Mouse (Mus musculus): Measurements from ENCODE around the gene Itpkc. TPM values are rescaled to one million over a fixed set of nuclear protein-coding genes. Genes with fewer than 3 reads are reported as not detected.
A peak's percentile ranks its signal among the peaks of the same experiment; 100 is the strongest.

Itpkc gene
- polyA plus RNA-seq, 1 experiment from 2014 or later: 7.4 TPM

DNA sequence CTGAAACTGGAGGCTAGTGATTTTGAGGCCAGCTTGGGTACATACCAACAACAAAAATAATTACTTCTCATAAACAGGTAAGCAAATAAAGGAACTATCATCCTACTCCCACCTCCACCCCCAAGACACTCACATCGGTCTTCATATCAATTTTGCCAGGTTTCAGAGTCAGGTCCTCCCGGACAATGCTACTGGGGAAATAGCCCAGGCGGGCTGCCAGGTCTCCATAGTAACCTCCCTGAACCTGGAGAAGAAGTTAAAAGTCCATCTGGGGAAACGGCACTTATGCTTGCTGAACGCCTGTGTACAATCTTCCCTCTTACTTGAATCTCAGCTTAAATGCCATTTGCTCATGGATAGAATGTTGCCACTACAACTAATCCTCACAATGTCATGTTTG lies 48.4 kb downstream of the Itpkc start:
- Histone ChIP-seq H3K27ac (replicated peaks; ENCODE audit: low read depth, low read length) (peak overlapping the region; percentile 82), H3K36me3 (ENCODE audit: control insufficient read depth, insufficient read depth, low read length) (peaks cover 18% of the 10 kb centered on the region), H3K27me3 (ENCODE audit: control insufficient read depth, insufficient read depth, low read length) (no peaks in the 10 kb centered on the region), H3K4me2 (ENCODE audit: low read length) (0 out of 2 replicates have a peak overlapping the region, but pooled peaks have one; percentile 4), H3K4me3 (replicated peaks; ENCODE audit: low read depth, low read length) (no peak overlapping the region), H3K9ac (replicated peaks; ENCODE audit: low read length) (no peak overlapping the region), H3K9me3 (ENCODE audit: control insufficient read depth, low read length) (no peaks in the 10 kb centered on the region), H3K4me1 (ENCODE audit: control insufficient read depth, insufficient read depth, low read length) (peaks cover 14% of the 10 kb centered on the region)
- peak; percentile 56 for DNase-seq
- 38% methylated on average over 5 of the region's 5 CpGs for WGBS
- ATAC-seq (ENCODE audit: low FRiP score, low TSS enrichment): no peak

DNA sequence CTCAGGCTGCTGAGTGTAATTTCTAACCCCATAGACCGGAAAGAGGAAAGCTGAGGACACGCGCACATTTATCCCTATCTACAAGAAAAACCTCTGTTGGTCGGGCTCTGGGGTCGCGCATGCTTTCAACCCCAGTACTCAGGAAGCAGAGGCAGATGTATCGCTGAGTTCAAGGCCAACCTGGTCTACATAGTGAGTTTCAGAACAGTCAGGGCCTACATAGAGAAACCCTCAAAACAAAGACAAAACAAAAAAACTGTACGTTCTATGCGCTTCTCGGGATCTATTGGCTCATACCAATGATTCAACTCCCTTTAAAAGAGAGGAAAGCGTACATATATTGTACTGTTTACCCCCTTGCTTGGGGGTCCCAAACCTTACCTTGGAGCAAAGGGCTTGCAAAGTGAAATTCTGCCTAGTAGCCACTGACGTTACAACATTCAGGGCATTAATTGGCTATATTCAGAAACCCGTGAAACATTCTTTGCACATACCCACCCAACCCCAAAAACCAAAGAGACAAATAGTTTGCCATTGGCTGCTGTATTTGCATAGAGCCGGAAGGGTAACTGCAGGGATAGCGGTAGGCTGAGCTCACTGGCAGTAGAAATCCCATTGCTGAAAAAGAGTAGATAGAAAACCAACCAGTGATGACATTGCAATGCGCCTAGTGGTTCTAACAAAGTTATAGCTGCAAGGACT lies 49.1 kb downstream of the Itpkc start:
- DNase-seq (no peak), ATAC-seq (ENCODE audit: low FRiP score, low TSS enrichment) (peak; percentile 6; the same call in 1 of the 2 replicates)
- WGBS: 46% methylated on average over 16 of the region's 16 CpGs

DNA sequence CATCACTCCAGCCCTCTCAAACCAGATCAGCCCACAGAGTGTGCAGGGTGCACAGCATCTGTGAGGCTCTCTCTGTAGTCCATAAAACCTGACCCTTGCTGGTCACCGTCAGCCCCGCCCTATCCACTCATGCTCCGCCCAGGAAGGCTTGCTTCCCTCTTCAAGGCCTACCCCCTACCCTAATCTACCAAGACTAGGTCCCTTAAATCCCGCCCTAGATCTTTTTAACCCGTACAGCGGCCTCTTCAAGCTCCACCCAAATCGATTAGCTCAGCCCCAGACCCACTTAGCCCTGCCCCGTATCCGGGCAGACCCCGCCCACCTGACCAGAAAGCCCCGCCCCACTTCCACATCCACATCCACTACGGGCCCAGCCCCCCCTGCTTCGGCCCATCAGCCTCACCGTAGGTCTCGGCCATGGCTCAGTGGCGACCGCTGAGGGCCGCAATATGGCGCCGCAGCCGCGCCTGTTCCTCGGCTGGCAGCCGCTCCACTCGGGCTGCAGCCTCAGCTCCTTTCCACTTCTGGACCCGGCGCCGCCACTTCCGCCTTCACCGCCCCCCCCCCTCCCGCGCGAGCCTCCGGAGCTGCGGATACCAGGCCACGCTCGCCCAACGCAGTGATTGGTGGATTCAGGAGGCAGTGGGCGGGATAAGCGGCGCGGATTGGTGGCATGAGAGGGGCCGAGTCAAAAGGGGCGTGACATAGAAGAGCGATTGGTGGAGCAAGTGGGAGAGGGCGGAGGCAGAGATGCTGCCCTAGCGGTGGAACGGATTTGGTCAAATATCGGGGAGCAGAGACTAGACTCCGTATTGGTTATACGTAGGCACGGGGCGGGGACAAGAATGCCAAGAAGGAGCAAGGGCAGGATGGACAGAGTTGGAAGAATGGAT lies 49.9 kb downstream of the Itpkc start, which contains the start of gene Rab4b:
Gene Rab4b (minus strand): TSS at position 573 of the 893 bp plus-strand sequence.
- H3K27me3 ChIP-seq (ENCODE audit: control insufficient read depth, insufficient read depth, low read length): no peaks in the 10 kb centered on the region
- under 1% methylated on average over 53 of the region's 53 CpGs for WGBS
- ATAC-seq (ENCODE audit: low FRiP score, low TSS enrichment): peak; percentile 99

More for the DNA sequence above, 49.1 kb downstream of the Itpkc start:
- Histone ChIP-seq H3K4me3 (replicated peaks; ENCODE audit: low read depth, low read length) (peak overlapping the region; percentile 58), H3K9me3 (ENCODE audit: control insufficient read depth, low read length) (no peaks in the 10 kb centered on the region), H3K36me3 (ENCODE audit: control insufficient read depth, insufficient read depth, low read length) (peaks cover 16% of the 10 kb centered on the region), H3K4me1 (ENCODE audit: control insufficient read depth, insufficient read depth, low read length) (peaks cover 14% of the 10 kb centered on the region), H3K27ac (replicated peaks; ENCODE audit: low read depth, low read length) (peak overlapping the region; percentile 82), H3K4me2 (ENCODE audit: low read length) (peak overlapping the region; percentile 51), H3K9ac (replicated peaks; ENCODE audit: low read length) (0 out of 2 replicates have a peak overlapping the region, but pooled peaks have one; percentile 32), H3K27me3 (ENCODE audit: control insufficient read depth, insufficient read depth, low read length) (no peaks in the 10 kb centered on the region)

DNA sequence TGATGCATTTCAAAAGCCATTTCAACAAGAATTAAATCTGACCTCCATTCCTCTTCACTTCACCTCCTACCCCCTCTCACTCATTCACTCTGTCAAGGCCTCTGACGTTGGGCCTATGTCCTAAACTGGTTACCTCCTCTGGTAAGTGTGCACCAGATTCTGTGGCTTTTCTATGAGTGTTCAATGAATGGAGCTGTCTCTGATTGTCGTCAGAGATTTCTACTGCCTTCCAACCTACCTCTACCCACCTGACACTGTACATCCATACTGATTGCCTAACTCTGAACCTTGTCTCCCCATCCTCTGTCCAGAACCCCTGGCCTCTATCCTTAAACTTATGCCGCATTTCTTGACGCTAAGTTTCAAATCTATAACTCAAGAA lies 50.5 kb downstream of the Itpkc start:
- H3K4me3 ChIP-seq (replicated peaks; ENCODE audit: low read depth, low read length): peak overlapping the region; percentile 58
- ATAC-seq (ENCODE audit: low FRiP score, low TSS enrichment) (0 out of 2 replicates have a peak, but pooled peaks have one; percentile 0), DNase-seq (no peak)
- H3K27ac ChIP-seq (replicated peaks; ENCODE audit: low read depth, low read length): peak overlapping the region; percentile 85
- H3K36me3 ChIP-seq (ENCODE audit: control insufficient read depth, insufficient read depth, low read length): peaks cover 25% of the 10 kb centered on the region
- H3K9me3 ChIP-seq (ENCODE audit: control insufficient read depth, low read length): no peaks in the 10 kb centered on the region
- peak overlapping the region; percentile 57 for H3K4me2 ChIP-seq (ENCODE audit: low read length)
- H3K27me3 ChIP-seq (ENCODE audit: control insufficient read depth, insufficient read depth, low read length): no peaks in the 10 kb centered on the region
- peak overlapping the region; percentile 47 for H3K9ac ChIP-seq (replicated peaks; ENCODE audit: low read length)
- 21% methylated on average over 4 of the region's 4 CpGs for WGBS
- peaks cover 14% of the 10 kb centered on the region for H3K4me1 ChIP-seq (ENCODE audit: control insufficient read depth, insufficient read depth, low read length)

More for the DNA sequence above, 49.9 kb downstream of the Itpkc start, which contains the start of gene Rab4b:
- Histone ChIP-seq H3K9ac (replicated peaks; ENCODE audit: low read length) (peak within 1 kb of the TSS; percentile 47), H3K27ac (replicated peaks; ENCODE audit: low read depth, low read length) (peak within 1 kb of the TSS; percentile 85), H3K36me3 (ENCODE audit: control insufficient read depth, insufficient read depth, low read length) (peaks cover 19% of the 10 kb centered on the region), H3K4me3 (replicated peaks; ENCODE audit: low read depth, low read length) (peak within 1 kb of the TSS; percentile 58), H3K4me2 (ENCODE audit: low read length) (peak within 1 kb of the TSS; percentile 57), H3K4me1 (ENCODE audit: control insufficient read depth, insufficient read depth, low read length) (peaks cover 14% of the 10 kb centered on the region), H3K9me3 (ENCODE audit: control insufficient read depth, low read length) (no peaks in the 10 kb centered on the region)
- peak; percentile 99 for DNase-seq

DNA sequence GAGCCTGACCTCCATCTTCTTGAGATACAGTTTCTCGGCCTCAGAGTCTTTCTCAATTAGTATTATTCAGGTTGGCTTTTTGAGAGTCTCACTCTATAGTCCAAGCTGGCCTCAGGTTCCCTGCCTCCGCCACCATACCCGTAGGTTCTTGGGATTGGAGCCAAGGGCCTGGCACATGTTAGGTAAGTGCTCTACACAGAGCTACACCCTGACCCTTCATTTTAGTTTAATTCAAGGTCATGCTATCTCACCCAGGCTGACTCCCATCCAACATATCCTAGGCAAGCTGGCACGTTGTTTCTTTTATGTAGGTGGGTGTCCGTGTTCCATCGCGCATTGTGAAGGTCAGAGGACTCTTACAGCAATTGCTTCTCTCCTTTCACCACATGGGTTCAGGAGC lies 53.6 kb downstream of the Itpkc start:
- Histone ChIP-seq H3K36me3 (ENCODE audit: control insufficient read depth, insufficient read depth, low read length) (peaks cover 45% of the 10 kb centered on the region), H3K27me3 (ENCODE audit: control insufficient read depth, insufficient read depth, low read length) (no peaks in the 10 kb centered on the region), H3K4me3 (replicated peaks; ENCODE audit: low read depth, low read length) (no peak overlapping the region), H3K9ac (replicated peaks; ENCODE audit: low read length) (no peak overlapping the region), H3K4me2 (ENCODE audit: low read length) (no peak overlapping the region), H3K27ac (replicated peaks; ENCODE audit: low read depth, low read length) (no peak overlapping the region), H3K4me1 (ENCODE audit: control insufficient read depth, insufficient read depth, low read length) (peaks cover 11% of the 10 kb centered on the region), H3K9me3 (ENCODE audit: control insufficient read depth, low read length) (no peaks in the 10 kb centered on the region)
- WGBS: 94% methylated on average over 7 of the region's 7 CpGs
- no peak for ATAC-seq (ENCODE audit: low FRiP score, low TSS enrichment)
- DNase-seq: no peak

DNA sequence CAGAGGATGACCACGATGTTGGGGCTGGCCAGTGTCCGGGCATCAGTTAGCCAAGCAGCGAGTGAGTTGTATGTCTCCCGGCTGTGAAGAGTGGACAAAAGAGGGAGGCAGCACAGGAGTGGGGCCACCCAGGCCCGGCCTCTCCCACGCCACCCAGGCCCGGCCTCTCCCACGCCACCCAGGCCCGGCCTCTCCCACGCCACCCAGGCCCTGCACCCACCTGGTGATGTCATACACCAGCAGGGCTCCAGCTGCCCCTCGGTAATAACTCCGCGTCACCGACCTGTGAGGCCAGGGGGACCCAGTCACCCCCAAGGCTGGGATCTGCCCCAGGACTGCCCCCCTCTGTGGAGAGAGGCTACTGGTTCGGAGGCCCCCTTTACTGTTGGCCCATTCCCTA lies 54.0 kb downstream of the Itpkc start:
- H3K4me1 ChIP-seq (ENCODE audit: control insufficient read depth, insufficient read depth, low read length): peaks cover 7% of the 10 kb centered on the region
- H3K9ac ChIP-seq (replicated peaks; ENCODE audit: low read length): no peak overlapping the region
- WGBS: 93% methylated on average over 15 of the region's 15 CpGs
- H3K4me2 ChIP-seq (ENCODE audit: low read length): no peak overlapping the region
- no peak overlapping the region for H3K27ac ChIP-seq (replicated peaks; ENCODE audit: low read depth, low read length)
- peaks cover 45% of the 10 kb centered on the region for H3K36me3 ChIP-seq (ENCODE audit: control insufficient read depth, insufficient read depth, low read length)
- H3K9me3 ChIP-seq (ENCODE audit: control insufficient read depth, low read length): no peaks in the 10 kb centered on the region
- no peak for ATAC-seq (ENCODE audit: low FRiP score, low TSS enrichment)
- no peaks in the 10 kb centered on the region for H3K27me3 ChIP-seq (ENCODE audit: control insufficient read depth, insufficient read depth, low read length)
- no peak for DNase-seq
- no peak overlapping the region for H3K4me3 ChIP-seq (replicated peaks; ENCODE audit: low read depth, low read length)

DNA sequence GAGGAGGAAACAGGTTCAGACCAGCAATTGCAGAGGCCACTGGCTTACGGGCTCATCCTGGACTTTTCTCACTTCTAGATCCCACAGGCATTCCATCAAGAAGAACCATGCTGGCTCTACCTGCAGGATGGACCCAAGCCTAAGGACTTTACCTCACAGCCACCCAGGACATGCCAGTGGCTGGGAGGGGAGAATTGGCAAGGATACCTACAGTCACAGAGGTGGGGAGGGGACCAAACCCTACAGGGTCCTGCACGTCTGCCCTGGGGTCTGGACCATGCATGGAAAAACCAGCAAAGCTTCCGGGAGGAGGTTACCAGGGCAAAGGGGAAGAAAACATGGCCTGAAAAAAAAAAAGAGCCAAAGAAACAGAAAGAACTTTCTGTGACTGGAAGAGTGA lies 57.5 kb downstream of the Itpkc start:
- no peaks in the 10 kb centered on the region for H3K27me3 ChIP-seq (ENCODE audit: control insufficient read depth, insufficient read depth, low read length)
- H3K9ac ChIP-seq (replicated peaks; ENCODE audit: low read length): no peak overlapping the region
- no peak overlapping the region for H3K27ac ChIP-seq (replicated peaks; ENCODE audit: low read depth, low read length)
- H3K4me1 ChIP-seq (ENCODE audit: control insufficient read depth, insufficient read depth, low read length): peaks cover 5% of the 10 kb centered on the region; the same call in 1 of the 2 replicates
- peaks cover 45% of the 10 kb centered on the region for H3K36me3 ChIP-seq (ENCODE audit: control insufficient read depth, insufficient read depth, low read length)
- no peaks in the 10 kb centered on the region for H3K9me3 ChIP-seq (ENCODE audit: control insufficient read depth, low read length)
- H3K4me3 ChIP-seq (replicated peaks; ENCODE audit: low read depth, low read length): no peak overlapping the region
- ATAC-seq (ENCODE audit: low FRiP score, low TSS enrichment): no peak
- H3K4me2 ChIP-seq (ENCODE audit: low read length): no peak overlapping the region
- no peak for DNase-seq
- WGBS: 88% methylated on average over 3 of the region's 3 CpGs

DNA sequence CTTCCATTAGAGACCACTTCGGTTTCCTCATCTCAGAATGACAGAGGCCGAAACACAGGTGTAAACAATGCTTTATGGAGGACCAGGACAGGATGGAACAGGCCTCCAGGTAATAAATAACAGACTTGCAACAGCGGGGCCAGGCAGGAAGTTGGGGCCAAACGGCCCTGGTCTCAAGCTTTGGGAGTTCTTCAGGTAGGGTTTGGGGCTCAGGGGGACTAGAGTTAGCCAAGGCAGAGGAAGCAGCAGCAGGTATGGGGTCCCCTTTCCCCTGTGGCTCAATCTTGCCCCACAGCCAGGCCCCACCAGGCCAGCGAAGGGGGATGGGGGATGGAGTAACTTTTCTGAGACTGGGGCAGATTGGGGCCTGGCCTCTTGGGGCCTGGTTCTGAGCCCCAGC lies 60.1 kb downstream of the Itpkc start:
- Histone ChIP-seq H3K9me3 (ENCODE audit: control insufficient read depth, low read length) (no peaks in the 10 kb centered on the region), H3K4me1 (ENCODE audit: control insufficient read depth, insufficient read depth, low read length) (peaks cover 27% of the 10 kb centered on the region), H3K27me3 (ENCODE audit: control insufficient read depth, insufficient read depth, low read length) (no peaks in the 10 kb centered on the region), H3K4me2 (ENCODE audit: low read length) (no peak overlapping the region), H3K27ac (replicated peaks; ENCODE audit: low read depth, low read length) (no peak overlapping the region), H3K4me3 (replicated peaks; ENCODE audit: low read depth, low read length) (no peak overlapping the region), H3K9ac (replicated peaks; ENCODE audit: low read length) (no peak overlapping the region), H3K36me3 (ENCODE audit: control insufficient read depth, insufficient read depth, low read length) (peaks cover 41% of the 10 kb centered on the region)
- DNase-seq (no peak), ATAC-seq (ENCODE audit: low FRiP score, low TSS enrichment) (no peak)
- WGBS: 94% methylated on average over 5 of the region's 5 CpGs
